Mouse (Mus musculus) kidney, adult 11 months (tissue): Measurements from ENCODE around the gene Zfp385b.

ENCODE experiments used
- DNase-seq: peaks from one replicate; pipeline ENCODE4 v3.0.0; 2022

Zfp385b gene

DNA sequence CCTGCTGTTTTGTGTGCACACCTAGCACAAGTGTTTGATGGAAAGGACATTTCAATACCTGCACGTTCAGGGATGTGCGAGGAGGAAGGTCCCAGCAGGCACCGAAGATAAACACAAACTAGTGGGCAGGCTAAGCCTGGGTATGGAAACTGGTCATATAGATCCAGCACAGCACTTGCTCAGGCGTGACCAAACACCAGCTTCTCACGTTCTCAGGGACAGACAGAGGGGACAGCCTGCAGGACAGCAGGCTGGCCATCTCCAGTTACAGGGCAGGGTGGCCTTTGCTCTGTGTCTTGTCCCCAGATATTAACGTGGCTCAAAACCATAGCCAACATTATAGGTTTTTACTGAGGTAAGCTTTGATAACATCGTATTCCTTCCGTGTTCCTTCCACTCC, 128.3 kb downstream of the Zfp385b start:
- DNase-seq, result no peak

DNA sequence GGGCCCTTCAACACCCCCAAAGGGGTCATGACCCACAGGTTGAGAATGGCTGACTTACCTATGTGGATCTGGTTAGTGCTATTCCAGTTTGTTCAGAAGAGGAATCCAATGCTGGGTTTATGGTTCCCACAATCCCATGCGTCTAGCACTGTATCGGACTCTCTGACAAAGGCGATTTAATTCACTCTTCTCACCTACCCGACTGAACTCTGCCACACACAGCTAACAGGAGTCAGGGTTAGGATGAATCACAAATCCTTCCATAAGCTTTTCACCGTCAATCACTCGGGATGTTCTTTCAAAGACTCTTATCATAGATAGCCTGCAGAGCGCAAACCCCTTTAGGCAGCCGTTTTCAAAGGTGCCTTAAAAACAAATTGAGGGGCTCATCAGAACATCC, 129.1 kb downstream of the Zfp385b start:
- no peak for DNase-seq

- DNase-seq, result peak; percentile 37
These were observed 130.8 kb downstream of the Zfp385b start for GRCm38 (mm10) chr2:77688651-77689050.

DNA sequence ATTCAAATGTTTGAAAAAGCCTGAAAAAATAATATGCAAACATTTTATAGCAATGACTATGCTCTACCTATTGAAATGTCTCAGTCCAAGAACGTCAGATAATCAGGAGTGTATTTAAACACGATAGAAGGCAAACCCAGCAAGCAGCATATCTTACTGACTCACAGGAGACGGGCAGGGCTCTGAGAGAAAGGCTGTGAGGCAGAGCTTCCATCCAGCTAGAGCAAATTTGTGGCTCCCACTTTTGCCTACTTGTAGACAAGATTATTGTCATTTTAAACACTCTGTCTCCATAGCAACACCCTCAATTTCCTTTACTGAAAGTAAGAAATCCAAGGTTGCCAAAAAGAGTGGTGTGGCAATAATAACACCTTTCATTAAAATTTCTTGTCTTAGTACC, 135.4 kb downstream of the Zfp385b start:
- no peak for DNase-seq

DNA sequence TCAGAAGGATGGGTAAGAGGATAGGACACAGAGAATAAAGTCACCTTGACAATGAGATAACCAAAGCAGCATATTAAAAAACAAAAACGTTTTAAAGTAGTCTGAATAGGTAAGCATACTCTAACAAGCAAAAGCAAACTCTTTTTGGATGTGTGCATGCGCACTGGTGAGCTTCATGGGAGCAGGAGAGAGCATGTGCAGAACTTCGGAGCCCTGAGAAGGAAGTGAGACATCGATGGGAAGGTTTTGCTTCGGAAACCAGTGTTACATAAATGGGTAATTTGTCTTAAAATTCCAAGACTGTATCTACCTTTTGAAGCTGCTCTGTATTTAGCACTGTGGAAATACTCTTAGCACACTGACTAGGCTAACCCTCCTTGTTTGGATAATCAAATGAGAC, 137.2 kb downstream of the Zfp385b start:
- DNase-seq, result no peak

GRCm38 (mm10) chr2:77681741-77682140, 137.7 kb downstream of the Zfp385b start:
- peak; percentile 72 for DNase-seq

GRCm38 (mm10) chr2:77673770-77674169, 145.7 kb downstream of the Zfp385b start:
- DNase-seq, result no peak

- no peak for DNase-seq
These were observed 147.1 kb downstream of the Zfp385b start for GRCm38 (mm10) chr2:77672215-77672905.

- DNase-seq, result no peak
These were observed 157.3 kb downstream of the Zfp385b start for GRCm38 (mm10) chr2:77662171-77662570.

- no peak for DNase-seq
These were observed 165.8 kb downstream of the Zfp385b start for GRCm38 (mm10) chr2:77653686-77654085.

DNA sequence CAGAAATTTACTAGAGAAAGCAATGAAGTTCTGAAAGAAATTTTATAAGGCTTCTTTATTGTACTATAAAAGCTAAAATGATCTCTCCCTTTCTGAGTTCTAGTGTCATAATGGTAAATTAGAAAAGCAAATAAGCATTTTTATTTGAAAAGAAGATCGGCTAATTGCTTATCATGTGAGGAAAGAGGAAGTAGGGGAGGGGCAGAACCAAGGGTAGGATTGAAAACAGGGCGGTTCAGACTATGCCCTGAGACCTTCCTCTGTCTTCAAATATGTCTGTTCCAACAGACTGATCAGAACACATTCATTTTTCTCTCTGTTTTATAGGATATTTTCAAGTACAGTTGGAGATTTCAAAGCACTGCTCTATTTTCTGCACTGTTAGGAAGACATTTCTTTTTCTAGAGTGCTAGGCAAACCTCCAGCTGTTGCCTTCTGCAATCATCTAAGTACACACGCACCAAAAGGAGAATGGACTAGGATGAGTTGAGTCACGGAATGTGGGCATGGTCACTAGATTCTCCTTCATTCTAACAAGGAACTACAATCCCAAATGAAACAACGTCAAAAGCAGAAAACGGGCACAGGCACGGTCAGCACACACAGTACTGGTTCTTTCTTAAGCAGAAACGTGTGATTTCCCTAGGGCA, 177.8 kb downstream of the Zfp385b start:
- DNase-seq, result no peak

DNA sequence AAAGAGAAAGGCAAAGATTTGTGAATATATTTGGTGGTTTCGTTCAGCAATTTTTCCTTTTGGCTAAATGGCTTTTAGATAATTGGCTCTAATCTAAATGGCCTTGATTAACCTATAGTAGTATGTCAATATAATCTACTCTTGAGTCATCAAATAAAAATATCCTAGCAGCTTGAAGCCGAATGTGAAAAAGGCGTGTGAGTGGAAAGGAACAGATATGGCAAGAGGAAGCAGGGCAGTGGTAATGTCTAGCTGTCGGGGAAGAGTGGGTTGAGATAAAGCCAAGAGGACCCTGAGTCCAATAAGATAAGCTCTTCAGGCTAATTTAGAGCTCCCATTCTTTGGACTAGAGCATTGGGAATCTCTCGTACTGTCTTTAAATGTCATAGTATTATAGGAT, 179.4 kb downstream of the Zfp385b start:
- DNase-seq, result no peak

DNA sequence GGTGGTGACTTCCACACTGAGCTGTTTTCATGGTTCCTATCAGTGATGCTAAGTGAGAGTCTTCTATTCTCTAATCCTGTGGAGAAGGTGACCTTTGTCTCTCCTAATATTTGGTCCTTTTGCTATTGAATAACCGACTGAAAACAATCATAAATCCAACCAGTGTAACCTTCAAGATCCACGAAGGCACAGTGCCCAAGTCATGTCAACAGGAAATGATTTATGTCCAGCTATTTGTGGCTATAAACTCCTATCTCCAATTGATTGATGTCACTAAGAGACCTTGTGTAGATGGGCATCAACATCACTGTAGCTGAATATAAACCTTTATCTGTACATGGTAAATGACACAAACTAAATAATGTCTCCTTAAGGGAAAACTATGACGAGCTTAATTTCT, 187.8 kb downstream of the Zfp385b start:
- DNase-seq, result no peak

GRCm38 (mm10) chr2:77627622-77628231, 191.7 kb downstream of the Zfp385b start:
- no peak for DNase-seq

GRCm38 (mm10) chr2:77618686-77619085, 200.8 kb downstream of the Zfp385b start:
- no peak for DNase-seq

GRCm38 (mm10) chr2:77610303-77610991, 209.0 kb downstream of the Zfp385b start:
- DNase-seq, result no peak

GRCm38 (mm10) chr2:77609452-77609851, 210.0 kb downstream of the Zfp385b start:
- no peak for DNase-seq

- no peak for DNase-seq
These were observed 210.8 kb downstream of the Zfp385b start for GRCm38 (mm10) chr2:77608666-77609065.

DNA sequence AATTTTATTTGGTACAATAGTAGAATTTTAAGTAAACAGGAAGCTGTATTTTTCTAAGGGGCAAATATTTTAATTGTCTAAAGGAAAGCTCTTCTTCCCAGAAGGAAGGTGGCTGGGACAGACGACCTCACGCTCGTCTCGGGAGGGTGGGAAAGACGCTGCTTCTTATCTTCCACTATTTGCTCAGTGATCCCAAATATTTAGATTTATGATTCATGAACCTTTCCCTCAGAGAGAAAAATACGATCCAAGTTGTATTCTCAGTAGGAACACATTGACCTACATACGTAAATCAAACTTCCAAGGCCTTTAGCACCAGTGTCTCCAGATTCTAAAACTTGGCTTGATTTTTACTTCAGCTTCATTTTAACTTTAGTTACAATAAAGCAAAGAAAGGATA, 226.0 kb downstream of the Zfp385b start:
- no peak for DNase-seq

- DNase-seq, result no peak
These were observed 226.9 kb downstream of the Zfp385b start for GRCm38 (mm10) chr2:77592525-77592924.

DNA sequence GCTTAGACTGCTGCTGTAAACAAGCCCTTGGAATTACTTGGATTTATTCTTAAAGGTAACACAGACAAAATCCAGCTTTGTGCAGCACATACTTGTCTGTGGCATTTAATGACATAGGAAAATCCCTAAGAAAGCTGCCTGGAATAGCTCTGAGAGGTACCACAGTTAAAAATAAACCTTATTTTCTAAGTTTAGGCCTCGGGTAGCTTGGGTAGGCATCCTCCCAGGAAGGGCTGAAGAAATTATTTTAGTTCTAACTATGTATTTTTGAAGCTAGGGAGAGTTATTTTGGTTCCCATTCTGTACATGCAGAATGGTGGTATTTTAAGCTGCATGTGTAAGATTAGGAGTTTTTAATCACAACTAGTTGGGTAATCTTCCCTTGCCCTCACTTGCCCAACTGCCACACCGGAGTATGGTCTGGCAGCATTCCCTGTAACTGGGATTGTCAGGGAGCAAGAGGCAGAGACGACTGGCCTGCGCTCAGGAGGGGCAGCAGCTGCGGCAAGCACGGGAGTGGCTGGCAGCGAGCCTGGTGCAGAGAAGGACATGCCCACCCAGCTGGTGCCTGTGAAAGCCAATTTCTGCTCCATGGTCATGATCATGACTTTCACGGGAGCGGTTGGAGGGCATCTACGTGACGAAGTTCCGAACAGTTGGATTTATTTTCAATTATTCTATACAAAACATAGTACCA, 230.1 kb downstream of the Zfp385b start:
- DNase-seq, result no peak

- DNase-seq, result no peak
These were observed 232.1 kb downstream of the Zfp385b start for GRCm38 (mm10) chr2:77587387-77587786.
